Mouse (Mus musculus) ES-Bruce4 (cell line): Measurements from ENCODE around the gene Srl.

Experiments
- CTCF ChIP-seq: IDR thresholded peaks from one replicate; pipeline ENCODE4 v1.8.1; 2011; ENCODE audit warnings: low read depth, low read length
- POLR2A ChIP-seq: IDR thresholded peaks from one replicate; pipeline ENCODE4 v1.8.1; 2011; ENCODE audit warnings: low read length; ENCODE audit not compliant: insufficient read depth

GRCm38 (mm10) chr16:4514383-4514782 lies 27.2 kb downstream of the Srl start:
- TF ChIP-seq CTCF, result no peak
- no peak for TF ChIP-seq POLR2A
